Mouse (Mus musculus): ENCODE results near the gene Ttyh3.

Ttyh3 gene

DNA sequence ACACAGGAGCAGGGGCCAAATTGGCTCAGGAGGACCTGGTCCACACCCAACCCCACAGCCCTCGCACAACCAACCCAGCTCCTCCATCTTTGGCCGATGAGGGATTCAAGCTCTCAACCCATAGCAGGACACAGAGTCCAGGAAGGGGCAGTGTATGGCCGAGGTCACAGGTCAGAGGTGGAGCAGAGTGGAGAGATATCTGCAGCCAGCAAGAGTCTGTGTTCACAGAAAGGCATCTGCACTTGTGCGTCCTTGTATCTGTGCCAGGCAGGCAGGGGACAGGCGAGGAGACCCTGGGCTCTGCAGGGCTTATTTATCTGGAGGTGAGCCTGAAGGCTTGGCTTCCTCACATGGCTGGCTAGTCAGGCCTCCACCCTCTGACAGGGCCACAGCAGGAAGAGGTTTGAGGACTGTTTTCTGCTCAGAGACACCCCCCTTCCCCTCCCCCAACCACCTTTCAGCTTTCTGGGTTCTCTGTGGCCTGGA, 73.4 kb downstream of the Ttyh3 start:
- DNase-seq (ENCODE audit: low spot score in 2 of 2): peak; percentile 48 to 51

DNA sequence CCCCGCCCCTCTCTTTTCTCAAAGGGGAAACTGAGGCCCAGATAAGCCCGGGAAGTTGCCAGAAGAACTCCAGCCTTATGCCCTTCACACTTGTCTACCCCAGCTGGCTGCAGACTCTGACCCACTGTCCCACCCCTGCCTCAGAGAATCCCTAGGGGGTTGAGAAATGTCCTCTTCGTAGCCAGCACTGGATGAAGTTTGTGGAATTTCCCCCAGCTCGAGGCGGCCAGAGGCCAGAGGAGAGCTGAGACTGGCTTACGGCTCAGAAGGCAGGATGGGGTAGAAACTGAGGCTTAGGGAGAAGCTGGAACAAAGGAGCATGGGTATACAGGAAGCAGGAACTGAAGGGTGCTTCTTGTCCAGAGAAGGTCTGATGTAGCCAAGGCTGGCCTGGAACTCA, 76.2 kb downstream of the Ttyh3 start:
- no peak for DNase-seq (ENCODE audit: low spot score in 2 of 2)

DNA sequence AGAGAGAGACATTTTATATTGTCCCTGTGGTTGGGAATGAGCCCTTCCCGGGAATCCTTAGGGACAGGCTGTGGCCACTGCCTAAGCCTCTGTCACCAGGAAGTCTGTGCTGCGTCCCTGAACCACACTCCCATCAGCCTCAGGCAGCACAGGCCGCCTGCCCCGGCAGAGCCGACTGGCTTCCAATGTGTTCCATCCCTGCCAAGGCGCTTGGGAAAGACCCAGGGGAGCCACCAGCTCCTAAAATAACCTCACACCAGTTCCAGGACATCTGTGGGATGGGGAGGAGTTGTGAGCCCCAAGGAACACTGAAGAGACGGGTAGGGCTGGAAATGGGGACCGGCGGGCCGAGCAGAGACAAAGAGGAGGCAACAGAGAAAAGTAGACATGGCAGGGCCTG, 77.2 kb downstream of the Ttyh3 start:
- no peak for DNase-seq (ENCODE audit: low spot score in 2 of 2)

DNA sequence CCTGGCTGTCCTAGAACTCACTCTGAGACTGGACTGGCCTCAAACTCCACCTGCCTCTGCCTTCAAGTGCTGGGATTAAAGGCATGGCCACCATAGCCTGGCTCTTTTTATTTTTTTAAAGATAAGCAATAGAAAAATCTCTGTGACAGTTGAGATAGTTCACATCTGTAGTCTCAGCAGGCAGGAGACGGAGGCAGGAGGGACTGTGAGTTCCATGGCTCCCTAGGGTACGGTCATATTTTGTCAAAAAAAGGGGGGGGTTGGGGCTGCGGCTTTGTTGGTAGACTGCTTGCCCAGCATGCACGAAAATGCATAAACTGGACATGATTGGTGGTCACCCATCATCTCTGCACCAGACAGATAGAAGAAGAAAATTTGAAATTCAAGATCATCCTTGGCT, 77.6 kb downstream of the Ttyh3 start:
- DNase-seq (ENCODE audit: low spot score in 2 of 2): no peak
